Mouse (Mus musculus) cortical plate, adult 2 months (tissue): ENCODE measurements around the gene Wfdc15a.

Experiments used
- CTCF ChIP-seq: fragments of 200-500 bp; IDR thresholded peaks from 2 replicates; pipeline ENCODE4 v1.5.1; 2011; ENCODE audit warnings: mild to moderate bottlenecking, control low read depth, low read length; ENCODE audit not compliant: insufficient read depth; ENCODE audit errors: extremely low read depth
- POLR2A ChIP-seq: fragments of 200-500 bp; IDR thresholded peaks from 2 replicates; pipeline ENCODE4 v1.6.1; 2011; ENCODE audit warnings: mild to moderate bottlenecking, low read length, control low read depth; ENCODE audit not compliant: insufficient read depth; ENCODE audit errors: extremely low read depth

DNA sequence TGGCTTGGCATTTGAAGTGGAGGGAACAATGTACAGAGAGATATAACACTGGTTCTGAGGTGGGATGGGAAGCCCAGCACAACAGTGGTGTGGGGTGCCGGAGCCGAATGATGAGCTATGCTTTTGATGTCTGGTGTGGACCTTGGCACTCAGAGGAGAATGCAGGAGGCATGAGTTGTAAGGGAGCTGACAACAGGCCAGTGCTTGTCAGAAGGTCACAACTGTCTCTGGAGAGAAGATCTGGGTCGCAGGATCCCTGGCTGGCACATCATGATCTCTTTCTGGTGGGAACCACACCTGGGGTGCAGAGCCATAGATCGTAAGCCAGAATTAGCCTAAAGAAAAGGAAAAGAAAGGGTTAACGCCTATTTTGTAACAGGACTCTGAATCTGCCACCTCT is 22.1 kb downstream of the Wfdc15a start:
- TF ChIP-seq CTCF (no peak), POLR2A (no peak)
